Mouse (Mus musculus) heart, embryonic 15.5 days (tissue): ENCODE results near the gene Srsf10. TPM values are rescaled to one million over a fixed set of nuclear protein-coding genes. Genes with fewer than 3 reads are reported as not detected.

Source experiments
- ATAC-seq: fragments of 200-750 bp; cut with Nextera tagmentation; replicated peaks from 2 replicates; pipeline ENCODE4 v1.8.0; 2017; ENCODE audit warnings: low read depth, moderate TSS enrichment; ENCODE audit not compliant: insufficient number of reproducible peaks, insufficient read depth, low FRiP score
- H3K27ac ChIP-seq: fragments of 300-500 bp; sonication (generic); 2 replicates; pipeline ENCODE4 v1.5.1; 2015; ENCODE audit warnings: mild to moderate bottlenecking, inconsistent platforms
- H3K27me3 ChIP-seq: fragments of 300-500 bp; sonication (generic); 2 replicates; pipeline ENCODE4 v1.6.1; 2015; ENCODE audit warnings: inconsistent platforms
- H3K36me3 ChIP-seq: fragments of 300-500 bp; sonication (generic); 2 replicates; pipeline ENCODE4 v1.6.1; 2015; ENCODE audit warnings: mild to moderate bottlenecking, inconsistent platforms
- H3K4me1 ChIP-seq: fragments of 300-500 bp; sonication (generic); replicated peaks from 2 replicates; pipeline ENCODE4 v1.6.1; 2015; ENCODE audit warnings: inconsistent platforms
- H3K4me2 ChIP-seq: fragments of 300-500 bp; sonication (generic); 2 replicates; pipeline ENCODE4 v1.6.1; 2015; ENCODE audit warnings: inconsistent platforms, mild to moderate bottlenecking, moderate library complexity
- H3K4me3 ChIP-seq: fragments of 300-500 bp; sonication (generic); 2 replicates; pipeline ENCODE4 v1.5.1; 2015; ENCODE audit warnings: mild to moderate bottlenecking, inconsistent platforms
- H3K9ac ChIP-seq: fragments of 300-500 bp; sonication (generic); 2 replicates; pipeline ENCODE4 v1.6.1; 2015; ENCODE audit warnings: mild to moderate bottlenecking, inconsistent platforms
- H3K9me3 ChIP-seq: fragments of 300-500 bp; sonication (generic); replicated peaks from 2 replicates; pipeline ENCODE4 v1.6.1; 2016; ENCODE audit warnings: inconsistent platforms
- WGBS: fragments of 180-500 bp; shearing (Covaris S2); methylation state at CpG from one replicate; pipeline ENCODE4 v1.1.7; 2015; ENCODE audit warnings: mixed read lengths; 5-methylcytosine and 5-hydroxymethylcytosine counted together
- polyA plus RNA-seq: library from polyadenylated mRNA; unstranded; fragments of >200 nt; fragmentation: Nextera tagmentation; extraction: Ambion mirVana; gene quantifications from 2 replicates; pipeline ENCODE4 v1.2.1, GENCODE M21; 2015

Srsf10 gene
- polyA plus RNA-seq, 1 experiment from 2014 or later, result 131 TPM

DNA sequence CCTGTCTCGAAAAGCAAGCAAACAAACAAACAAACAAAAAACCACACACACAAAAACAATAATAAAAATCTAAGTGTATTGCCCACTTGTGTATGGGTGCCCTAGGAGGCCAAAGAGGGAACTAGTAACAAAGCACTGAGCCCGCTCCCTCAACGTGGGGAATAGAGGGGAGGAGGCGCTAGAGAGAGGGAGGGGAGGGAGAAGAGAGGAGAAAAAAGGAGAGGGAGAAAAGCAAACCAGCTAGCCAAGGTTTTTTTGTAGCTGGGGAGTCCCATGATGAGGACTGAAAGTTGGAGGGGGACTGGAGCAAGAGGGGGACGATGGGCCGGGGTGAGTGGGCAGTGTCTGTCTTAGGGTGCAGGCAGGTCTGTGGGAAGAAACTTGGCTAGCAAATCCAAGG lies 467 bp upstream of the Srsf10 start:
- WGBS, result 6% methylated on average over 6 of the region's 6 CpGs
- Histone ChIP-seq H3K9ac (peak overlapping the region; percentile 88), H3K9me3 (no peaks in the 10 kb centered on the region), H3K36me3 (no peaks in the 10 kb centered on the region), H3K4me1 (peaks cover 40% of the 10 kb centered on the region), H3K4me2 (peak overlapping the region; percentile 87), H3K27me3 (no peaks in the 10 kb centered on the region), H3K4me3 (peak overlapping the region; percentile 97), H3K27ac (peak overlapping the region; percentile 99)
- no peak for ATAC-seq

DNA sequence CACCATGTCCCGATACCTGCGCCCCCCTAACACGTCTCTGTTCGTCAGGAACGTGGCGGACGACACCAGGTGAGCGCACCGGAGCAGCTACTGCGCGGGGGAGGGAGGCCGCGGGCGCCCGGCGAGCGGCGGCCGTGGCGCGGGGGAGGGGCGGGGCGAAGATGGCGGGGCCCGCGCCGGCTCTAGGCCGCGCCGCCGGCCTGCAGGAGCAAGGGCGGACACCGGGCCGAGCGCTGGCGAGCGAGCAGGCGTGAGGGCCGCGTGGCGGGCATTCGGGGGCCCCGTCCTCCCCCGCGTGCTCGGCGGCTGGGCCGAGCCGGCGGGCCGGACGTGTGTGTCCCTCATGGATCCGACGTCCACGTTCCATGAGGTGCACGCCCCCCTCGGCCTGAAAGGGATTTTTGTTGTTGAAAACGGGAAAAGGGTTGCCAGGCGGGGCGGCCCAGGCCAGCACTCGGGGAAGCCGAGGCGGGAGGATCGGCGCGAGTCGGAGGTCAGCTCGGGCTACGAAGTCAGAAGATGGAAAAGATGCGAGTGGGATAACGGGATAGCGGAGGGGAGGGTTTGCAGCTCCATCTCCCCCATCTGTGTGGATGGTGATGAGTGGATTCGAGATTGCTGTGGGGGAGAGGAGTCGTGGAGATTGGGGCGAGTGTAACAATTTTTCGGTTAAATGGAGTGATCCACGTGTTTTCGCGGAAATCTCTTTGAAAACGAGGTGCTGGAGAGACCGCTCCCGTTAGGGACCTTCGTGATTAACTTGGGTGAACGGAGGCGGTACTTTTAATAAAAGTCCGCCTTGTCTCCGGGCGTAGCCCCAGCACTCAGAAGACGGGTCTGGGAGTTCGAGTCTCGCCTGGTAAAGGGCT lies 910 bp downstream of the Srsf10 start:
- peak; percentile 75 for ATAC-seq
- Histone ChIP-seq H3K9me3 (no peaks in the 10 kb centered on the region), H3K4me2 (peak overlapping the region; percentile 64), H3K4me3 (peak overlapping the region; percentile 97), H3K27ac (peak overlapping the region; percentile 99), H3K9ac (peak overlapping the region; percentile 96), H3K4me1 (peaks cover 43% of the 10 kb centered on the region), H3K36me3 (no peaks in the 10 kb centered on the region), H3K27me3 (no peaks in the 10 kb centered on the region)
- WGBS, result under 1% methylated on average over 64 of the region's 91 CpGs

DNA sequence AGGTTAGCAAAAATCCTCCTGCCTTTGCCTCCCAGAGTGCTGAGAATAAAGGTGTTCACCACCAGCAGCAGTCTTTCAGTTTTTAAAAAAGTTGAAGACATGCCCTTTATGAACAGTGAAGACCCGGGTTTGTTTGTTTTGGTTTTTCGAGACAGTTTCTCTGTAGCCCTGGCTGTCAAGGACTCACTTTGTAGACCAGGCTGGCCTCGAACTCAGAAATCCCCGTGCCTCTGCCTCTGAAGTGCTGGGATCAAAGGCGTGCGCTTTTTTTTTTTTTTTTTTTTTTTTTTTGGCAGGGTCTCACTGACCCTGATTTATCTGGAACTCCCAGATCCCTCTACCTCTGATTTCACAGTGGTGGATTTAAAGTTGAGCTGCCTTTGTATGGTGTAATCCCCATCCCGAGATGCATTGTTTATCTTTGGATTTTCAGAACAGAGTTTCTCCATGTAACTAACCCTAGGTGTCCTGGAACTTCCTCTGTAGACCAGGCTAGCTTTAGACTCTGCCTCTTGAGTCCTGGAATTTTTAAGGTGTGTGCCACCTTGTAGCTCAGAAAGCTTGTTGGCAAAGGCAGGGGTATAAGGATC lies 2.1 kb downstream of the Srsf10 start:
- 8% methylated on average over 7 of the region's 7 CpGs for WGBS
- Histone ChIP-seq H3K4me2 (peak overlapping the region; percentile 64), H3K27me3 (no peaks in the 10 kb centered on the region), H3K9ac (peak overlapping the region; percentile 41), H3K9me3 (no peaks in the 10 kb centered on the region), H3K4me3 (peak overlapping the region; percentile 97), H3K27ac (0 out of 2 replicates have a peak overlapping the region, but pooled peaks have one; percentile 13), H3K36me3 (peaks cover 8% of the 10 kb centered on the region; the same call in 1 of the 2 replicates), H3K4me1 (peaks cover 43% of the 10 kb centered on the region)
- ATAC-seq, result no peak

DNA sequence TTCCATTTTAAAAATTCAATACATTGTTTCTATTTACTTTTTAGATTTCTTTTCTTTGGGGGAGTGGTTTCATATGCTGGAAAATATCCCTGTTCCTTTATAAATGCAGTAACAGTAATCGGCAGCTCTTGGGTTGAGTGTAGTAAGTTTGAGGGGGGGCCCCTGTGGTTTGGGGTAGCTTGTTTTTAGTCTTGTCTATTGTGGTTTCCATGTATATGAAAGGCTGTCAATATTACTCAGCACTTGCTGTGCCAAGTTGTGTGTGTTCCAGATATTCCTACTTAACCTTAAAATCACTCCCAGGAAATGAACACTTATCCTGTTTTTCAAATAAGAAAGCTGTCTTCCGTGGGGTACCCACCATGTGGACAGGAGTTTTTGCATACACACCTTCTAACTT lies 13.4 kb downstream of the Srsf10 start:
- 58% methylated on average over 2 of the region's 2 CpGs for WGBS
- no peak for ATAC-seq
- no peaks in the 10 kb centered on the region for H3K27me3 ChIP-seq
- H3K9ac ChIP-seq, result no peak overlapping the region
- peaks cover 27% of the 10 kb centered on the region for H3K36me3 ChIP-seq
- H3K4me2 ChIP-seq, result no peak overlapping the region
- H3K4me1 ChIP-seq, result peaks cover 23% of the 10 kb centered on the region
- no peaks in the 10 kb centered on the region for H3K9me3 ChIP-seq
- peak overlapping the region; percentile 52 for H3K27ac ChIP-seq
- H3K4me3 ChIP-seq, result no peak overlapping the region

DNA sequence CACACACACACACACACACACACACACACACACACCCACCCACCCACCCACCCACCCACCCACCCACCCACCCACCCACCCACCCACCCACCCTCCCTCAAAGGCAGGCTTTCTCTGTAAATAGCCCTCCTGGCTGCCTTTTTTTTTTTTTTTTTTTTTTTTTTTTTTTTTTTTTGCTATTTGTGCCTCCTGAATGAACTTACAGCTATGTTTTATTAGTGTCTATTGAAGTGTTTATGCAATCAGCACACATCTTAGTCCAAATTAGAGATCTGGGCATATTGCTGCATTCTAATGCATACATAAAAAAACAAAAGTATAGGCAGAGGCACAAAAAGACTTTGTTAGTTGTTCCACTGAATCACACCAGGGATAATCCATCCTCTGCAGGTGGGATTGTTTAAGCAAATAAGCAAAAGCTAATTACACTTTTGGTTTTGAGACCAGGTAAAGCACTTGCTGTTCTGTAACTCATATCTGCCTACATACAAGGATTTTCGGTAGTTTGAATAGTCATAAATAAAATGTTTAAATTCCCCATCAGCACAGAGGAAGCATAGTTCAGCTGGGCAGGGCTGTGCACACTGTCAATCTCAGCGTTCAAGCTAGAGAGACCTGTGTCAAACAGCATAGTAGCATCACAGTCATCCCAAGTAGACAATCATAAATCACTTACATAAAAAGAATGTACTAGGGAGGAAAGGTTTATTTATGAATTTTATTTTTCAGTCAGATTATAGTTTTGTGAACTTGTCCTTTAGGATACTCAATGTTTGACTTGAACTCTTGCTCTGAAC lies 14.9 kb downstream of the Srsf10 start:
- no peak overlapping the region for H3K9ac ChIP-seq

DNA sequence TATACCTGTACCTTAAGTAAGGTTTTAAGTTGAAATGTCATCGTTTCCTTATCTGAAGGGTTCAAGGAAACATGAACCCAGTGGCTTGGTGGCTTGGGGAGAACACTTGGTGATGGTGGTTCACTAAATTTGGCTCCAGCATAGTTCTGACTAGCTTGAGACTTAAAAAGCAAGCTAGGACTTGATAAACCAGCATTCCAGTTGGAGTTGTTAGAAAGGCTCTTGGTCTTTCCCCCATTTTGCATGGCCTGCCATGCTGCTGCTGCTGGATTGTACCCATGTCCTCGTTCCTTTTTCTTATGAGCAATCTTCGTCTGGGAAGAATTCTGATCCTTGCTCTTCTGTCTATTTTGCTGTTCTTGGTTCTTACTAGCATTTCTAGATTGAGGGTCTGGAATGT lies 16.5 kb downstream of the Srsf10 start:
- H3K4me3 ChIP-seq, result peak overlapping the region; percentile 67
- H3K9me3 ChIP-seq, result no peaks in the 10 kb centered on the region
- peak overlapping the region; percentile 97 for H3K27ac ChIP-seq
- H3K4me2 ChIP-seq, result peak overlapping the region; percentile 67
- no peak for ATAC-seq
- peaks cover 18% of the 10 kb centered on the region for H3K36me3 ChIP-seq
- no peaks in the 10 kb centered on the region for H3K27me3 ChIP-seq
- WGBS, result 32% methylated on average over 3 of the region's 3 CpGs
- H3K4me1 ChIP-seq, result peaks cover 53% of the 10 kb centered on the region
- H3K9ac ChIP-seq, result peak overlapping the region; percentile 83

More for the DNA sequence above, 14.9 kb downstream of the Srsf10 start:
- peak overlapping the region; percentile 38 for H3K4me2 ChIP-seq
- 0 out of 2 replicates have a peak overlapping the region, but pooled peaks have one; percentile 17 for H3K27ac ChIP-seq
- H3K9me3 ChIP-seq, result no peaks in the 10 kb centered on the region
- peaks cover 37% of the 10 kb centered on the region for H3K4me1 ChIP-seq
- H3K4me3 ChIP-seq, result peak overlapping the region; percentile 9; the same call in 1 of the 2 replicates
- WGBS, result 40% methylated on average over 2 of the region's 2 CpGs
- no peak for ATAC-seq
- H3K36me3 ChIP-seq, result peaks cover 27% of the 10 kb centered on the region
- no peaks in the 10 kb centered on the region for H3K27me3 ChIP-seq

DNA sequence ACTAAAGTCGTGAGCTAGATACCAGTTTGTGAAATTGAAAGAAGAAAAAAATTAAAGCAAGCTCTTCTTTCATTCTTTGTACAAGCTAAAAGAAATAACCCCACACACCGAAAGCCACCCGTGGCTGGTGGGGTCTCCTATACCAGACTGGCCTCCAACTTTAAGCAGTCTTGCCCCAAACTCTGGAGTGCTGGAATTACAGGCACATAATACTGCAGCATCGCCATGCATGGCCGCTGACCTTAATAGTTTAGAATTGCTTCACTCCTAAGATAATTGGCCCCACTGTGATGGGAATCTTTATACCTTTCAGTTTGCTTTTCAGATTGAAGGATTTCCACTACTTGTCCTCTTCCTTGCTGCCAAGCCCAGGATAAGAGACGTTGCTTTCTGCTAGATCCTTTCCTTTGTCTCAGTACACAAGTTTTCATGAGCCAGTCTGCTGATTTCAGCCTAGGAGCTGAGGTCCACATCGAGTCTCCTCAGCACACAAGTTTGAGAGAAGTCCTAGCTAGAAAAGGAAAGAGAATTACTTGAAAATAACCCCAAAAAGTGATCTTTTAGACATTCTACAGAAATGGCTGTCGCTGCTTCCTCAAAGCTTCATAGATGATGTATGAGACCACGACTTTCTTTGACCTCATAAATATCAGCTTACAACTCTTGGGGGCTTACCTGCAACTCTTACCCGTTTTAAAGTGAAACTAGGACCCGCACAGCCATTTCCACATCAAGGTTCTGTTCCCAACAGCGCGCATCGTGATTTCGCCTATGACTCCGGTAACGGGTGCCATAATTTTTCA lies 17.2 kb downstream of the Srsf10 start:
- Histone ChIP-seq H3K4me1 (peaks cover 54% of the 10 kb centered on the region), H3K4me2 (peak overlapping the region; percentile 67), H3K4me3 (peak overlapping the region; percentile 67), H3K27me3 (no peaks in the 10 kb centered on the region), H3K36me3 (peaks cover 18% of the 10 kb centered on the region; the same call in 1 of the 2 replicates), H3K9ac (peak overlapping the region; percentile 83), H3K27ac (peak overlapping the region; percentile 97), H3K9me3 (no peaks in the 10 kb centered on the region)
- WGBS, result 7% methylated on average over 17 of the region's 17 CpGs
- ATAC-seq, result no peak

DNA sequence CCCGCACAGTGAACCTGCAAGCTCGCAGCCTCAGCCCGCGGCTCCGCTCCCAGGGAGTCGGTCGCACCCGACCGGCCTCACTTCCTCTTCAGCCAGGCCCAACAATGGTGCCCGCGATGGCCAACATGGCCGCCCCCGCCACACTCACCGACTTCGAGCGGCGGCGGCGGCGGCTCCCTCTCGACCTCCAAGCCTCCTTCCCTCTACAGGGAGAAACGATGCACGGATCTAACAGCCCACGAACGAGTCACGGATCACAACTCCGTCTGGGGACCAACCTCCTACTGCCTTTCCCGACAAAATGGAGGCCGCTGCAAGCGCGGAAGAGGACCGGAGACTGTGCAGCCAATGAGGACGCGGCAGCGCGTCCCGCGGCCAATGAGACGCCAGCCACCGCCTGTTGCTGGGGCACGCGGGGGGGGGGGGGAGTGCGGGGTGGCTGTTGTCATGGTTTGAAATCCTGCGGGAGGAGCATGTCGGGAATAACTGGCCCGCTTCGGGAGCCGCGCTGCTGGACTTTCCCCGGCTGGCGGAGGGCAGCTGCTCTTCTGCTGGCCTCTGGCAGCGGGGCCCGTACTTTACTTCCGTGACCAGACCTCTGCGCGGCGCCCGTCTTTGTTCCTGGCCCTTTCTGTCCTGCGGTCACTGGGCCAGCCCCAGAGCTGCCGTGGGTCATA lies 18.1 kb downstream of the Srsf10 start, which contains the start of gene Pnrc2:
Gene Pnrc2, minus strand, starts transcription at position 325 of the 677 bp plus-strand sequence.
- Histone ChIP-seq H3K9me3 (no peaks in the 10 kb centered on the region), H3K27me3 (no peaks in the 10 kb centered on the region), H3K9ac (peak within 1 kb of the TSS; percentile 83), H3K27ac (peak within 1 kb of the TSS; percentile 97), H3K36me3 (peaks cover 18% of the 10 kb centered on the region; the same call in 1 of the 2 replicates), H3K4me2 (peak within 1 kb of the TSS; percentile 69), H3K4me1 (peaks cover 57% of the 10 kb centered on the region), H3K4me3 (peak within 1 kb of the TSS; percentile 67)
- peak; percentile 92 for ATAC-seq
- WGBS, result under 1% methylated on average over 60 of the region's 60 CpGs

DNA sequence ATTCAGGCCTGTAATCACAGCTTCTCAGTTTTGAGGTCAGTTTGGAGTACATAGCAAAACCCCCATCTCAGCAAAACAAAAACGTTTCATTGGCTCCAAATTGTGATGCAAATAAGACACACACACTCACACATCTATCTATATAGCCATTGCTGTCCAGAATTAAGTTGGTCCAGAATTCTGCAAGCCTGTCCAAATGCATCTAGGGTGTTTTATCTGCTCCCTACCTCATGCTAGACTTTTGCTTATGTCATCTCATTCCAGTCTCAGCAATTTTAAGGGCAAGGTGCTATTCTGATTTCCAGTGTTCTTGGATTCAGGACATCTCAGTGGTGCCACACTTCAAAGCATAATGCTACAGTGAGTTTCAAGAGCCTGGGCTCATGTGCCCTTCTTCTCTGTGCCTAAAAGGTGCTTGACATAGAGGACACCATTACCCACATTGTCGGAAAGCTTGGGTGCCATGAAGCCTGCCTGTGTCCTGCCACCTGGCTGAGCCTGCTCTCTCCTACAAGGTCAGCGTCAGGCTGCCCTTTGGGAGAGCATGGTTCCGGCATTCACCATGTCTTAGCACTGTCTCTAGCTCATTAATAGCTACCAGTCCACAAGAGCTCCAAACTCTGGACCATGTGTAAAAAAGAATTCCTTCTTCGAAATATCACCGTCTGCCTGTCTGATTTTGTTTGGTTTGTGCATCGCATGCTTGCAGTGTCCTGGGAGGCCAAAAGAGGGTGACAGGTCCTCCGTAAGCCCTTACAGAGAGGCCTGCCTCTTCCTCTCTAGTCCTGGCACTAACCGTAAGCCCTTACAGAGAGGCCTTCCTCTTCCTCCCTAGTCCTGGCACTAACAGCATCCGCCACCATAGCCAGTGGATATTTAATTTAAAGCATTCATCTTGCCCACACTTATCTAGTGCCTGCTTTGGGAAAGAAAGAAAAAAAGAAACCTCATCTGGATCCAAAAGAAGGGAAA lies 19.3 kb downstream of the Srsf10 start:
- no peaks in the 10 kb centered on the region for H3K9me3 ChIP-seq
- WGBS, result 78% methylated on average over 10 of the region's 10 CpGs
- H3K36me3 ChIP-seq, result peaks cover 9% of the 10 kb centered on the region; the same call in 1 of the 2 replicates
- peak overlapping the region; percentile 97 for H3K27ac ChIP-seq
- no peak for ATAC-seq
- peak overlapping the region; percentile 62; the same call in 1 of the 2 replicates for H3K9ac ChIP-seq
- peaks cover 51% of the 10 kb centered on the region for H3K4me1 ChIP-seq
- H3K4me2 ChIP-seq, result peak overlapping the region; percentile 69
- no peaks in the 10 kb centered on the region for H3K27me3 ChIP-seq
- H3K4me3 ChIP-seq, result peak overlapping the region; percentile 67; the same call in 1 of the 2 replicates
